Mouse (Mus musculus) hindbrain, embryonic 12.5 days (tissue): ENCODE measurements around the gene Cpsf2. TPM values are rescaled to one million over a fixed set of nuclear protein-coding genes. Genes with fewer than 3 reads are reported as not detected.
"Not testable (repeated sequence)": the region's sequence is repeated elsewhere in the genome, so short reads cannot be mapped to it uniquely, and the experiment has no call there.

Experiments
- ATAC-seq: fragments of 200-750 bp; cut with Nextera tagmentation; 2 replicates; pipeline ENCODE4 v1.8.0; 2017; ENCODE audit warnings: moderate TSS enrichment; ENCODE audit not compliant: low FRiP score
- H3K27ac ChIP-seq: fragments of 300-500 bp; sonication (generic); 2 replicates; pipeline ENCODE4 v1.5.1; 2016; ENCODE audit warnings: mild to moderate bottlenecking
- H3K27me3 ChIP-seq: fragments of 300-500 bp; sonication (generic); 2 replicates; pipeline ENCODE4 v1.6.1; 2016; ENCODE audit warnings: mild to moderate bottlenecking
- H3K36me3 ChIP-seq: fragments of 300-500 bp; sonication (generic); 2 replicates; pipeline ENCODE4 v1.6.1; 2016; ENCODE audit warnings: mild to moderate bottlenecking
- H3K4me1 ChIP-seq: fragments of 300-500 bp; sonication (generic); 2 replicates; pipeline ENCODE4 v1.6.1; 2016
- H3K4me2 ChIP-seq: fragments of 300-500 bp; sonication (generic); replicated peaks from 2 replicates; pipeline ENCODE4 v1.6.1; 2016; ENCODE audit warnings: mild to moderate bottlenecking
- H3K4me3 ChIP-seq: fragments of 300-500 bp; sonication (generic); 2 replicates; pipeline ENCODE4 v1.5.1; 2016; ENCODE audit warnings: mild to moderate bottlenecking
- H3K9ac ChIP-seq: fragments of 300-500 bp; sonication (generic); 2 replicates; pipeline ENCODE4 v1.6.1; 2016; ENCODE audit warnings: mild to moderate bottlenecking, moderate library complexity
- H3K9me3 ChIP-seq: fragments of 300-500 bp; sonication (generic); replicated peaks from 2 replicates; pipeline ENCODE4 v1.6.1; 2016; ENCODE audit warnings: mild to moderate bottlenecking
- WGBS: fragments of 180-500 bp; shearing (Covaris S2); methylation state at CpG from one replicate; pipeline ENCODE4 v1.1.7; 2016; 5-methylcytosine and 5-hydroxymethylcytosine counted together
- polyA plus RNA-seq: library from polyadenylated mRNA; unstranded; fragments of >200 nt; fragmentation: Nextera tagmentation; extraction: Ambion mirVana; gene quantifications from 2 replicates; pipeline ENCODE4 v1.2.1, GENCODE M21; 2016

Cpsf2 gene
- polyA plus RNA-seq: 34.2 and 36.5 TPM in 2 replicates

- Histone ChIP-seq H3K4me2 (peak within 1 kb of the TSS; percentile 78), H3K27me3 (no peaks in the 10 kb centered on the region), H3K4me3 (peak within 1 kb of the TSS; percentile 92), H3K9ac (peak within 1 kb of the TSS; percentile 84), H3K36me3 (0 out of 2 replicates have a peak, but pooled peaks cover 6% of the 10 kb centered on the region), H3K9me3 (no peaks in the 10 kb centered on the region), H3K4me1 (peaks cover 24% of the 10 kb centered on the region), H3K27ac (peak within 1 kb of the TSS; percentile 87)
- ATAC-seq: peak; percentile 97
- under 1% methylated on average over 76 of the region's 77 CpGs for WGBS
Observed at GRCm38 (mm10) chr12:101975601-101976571, at the start of gene Cpsf2. Gene Cpsf2 (plus strand): TSS chr12:101975988.

DNA sequence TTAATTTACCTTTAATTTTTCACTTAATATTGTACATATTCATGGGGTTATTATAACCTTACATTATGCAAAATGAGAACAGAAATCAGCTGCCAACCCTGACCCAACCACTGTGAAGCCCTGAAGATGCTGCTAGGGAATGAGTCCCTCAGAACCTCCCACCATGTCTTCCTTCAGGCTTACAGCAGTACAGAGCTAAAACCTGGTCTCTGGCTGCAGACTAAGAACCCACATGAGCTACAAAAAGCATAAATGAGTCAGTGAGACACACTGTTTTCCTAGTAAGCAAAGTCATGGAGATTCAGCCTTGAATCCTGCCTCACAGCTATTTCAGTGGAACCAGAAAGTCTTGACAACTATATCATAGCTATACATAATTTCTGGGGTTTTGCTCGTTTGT lies 47.4 kb upstream of the Cpsf2 start:
- no peak overlapping the region for H3K4me2 ChIP-seq
- H3K4me1 ChIP-seq: no peaks in the 10 kb centered on the region
- H3K36me3 ChIP-seq: peaks cover 80% of the 10 kb centered on the region
- H3K9me3 ChIP-seq: no peaks in the 10 kb centered on the region
- no peak overlapping the region for H3K9ac ChIP-seq
- no peaks in the 10 kb centered on the region for H3K27me3 ChIP-seq
- 83% methylated on average over 1 of the region's 1 CpGs for WGBS
- no peak overlapping the region for H3K4me3 ChIP-seq
- no peak for ATAC-seq
- H3K27ac ChIP-seq: no peak overlapping the region

GRCm38 (mm10) chr12:101935223-101935622 lies 40.6 kb upstream of the Cpsf2 start:
- no peak overlapping the region for H3K4me3 ChIP-seq
- no peaks in the 10 kb centered on the region for H3K27me3 ChIP-seq
- H3K4me1 ChIP-seq: no peaks in the 10 kb centered on the region
- no peak overlapping the region for H3K27ac ChIP-seq
- H3K4me2 ChIP-seq: no peak overlapping the region
- WGBS: 94% methylated on average over 3 of the region's 3 CpGs
- H3K9ac ChIP-seq: no peak overlapping the region
- peaks cover 72% of the 10 kb centered on the region for H3K36me3 ChIP-seq
- H3K9me3 ChIP-seq: no peaks in the 10 kb centered on the region
- no peak for ATAC-seq

DNA sequence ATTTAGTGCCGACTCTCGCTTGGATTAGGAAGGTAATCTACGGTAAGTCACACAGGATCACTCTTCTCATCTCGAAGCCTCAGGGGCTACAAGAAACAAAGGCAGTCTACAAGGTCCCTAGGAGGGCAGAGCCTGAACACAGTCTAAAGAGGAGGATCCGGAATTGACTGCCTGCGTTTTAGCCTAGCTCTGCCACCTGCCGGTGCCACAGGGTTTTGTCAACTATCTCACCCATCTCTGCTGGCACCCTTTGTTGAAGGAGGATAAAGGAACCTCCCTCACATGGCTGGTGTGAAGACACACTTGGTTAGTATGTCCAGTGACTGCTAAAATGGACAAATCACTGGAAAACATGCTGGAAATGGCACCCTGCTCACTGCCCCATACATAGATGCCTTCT lies 38.2 kb upstream of the Cpsf2 start:
- H3K27ac ChIP-seq: no peak overlapping the region
- H3K36me3 ChIP-seq: peaks cover 69% of the 10 kb centered on the region
- no peaks in the 10 kb centered on the region for H3K9me3 ChIP-seq
- no peak for ATAC-seq
- H3K4me3 ChIP-seq: no peak overlapping the region
- H3K27me3 ChIP-seq: no peaks in the 10 kb centered on the region
- 82% methylated on average over 7 of the region's 7 CpGs for WGBS
- H3K9ac ChIP-seq: no peak overlapping the region
- H3K4me1 ChIP-seq: no peaks in the 10 kb centered on the region
- H3K4me2 ChIP-seq: no peak overlapping the region

- Histone ChIP-seq H3K9me3 (no peaks in the 10 kb centered on the region), H3K36me3 (peaks cover 33% of the 10 kb centered on the region), H3K9ac (no peak overlapping the region), H3K27me3 (no peaks in the 10 kb centered on the region), H3K4me1 (no peaks in the 10 kb centered on the region), H3K4me3 (no peak overlapping the region), H3K27ac (no peak overlapping the region), H3K4me2 (no peak overlapping the region)
- no peak for ATAC-seq
- WGBS: 91% methylated on average over 8 of the region's 8 CpGs
Observed at GRCm38 (mm10) chr12:101947986-101948385, 27.8 kb upstream of the Cpsf2 start.

DNA sequence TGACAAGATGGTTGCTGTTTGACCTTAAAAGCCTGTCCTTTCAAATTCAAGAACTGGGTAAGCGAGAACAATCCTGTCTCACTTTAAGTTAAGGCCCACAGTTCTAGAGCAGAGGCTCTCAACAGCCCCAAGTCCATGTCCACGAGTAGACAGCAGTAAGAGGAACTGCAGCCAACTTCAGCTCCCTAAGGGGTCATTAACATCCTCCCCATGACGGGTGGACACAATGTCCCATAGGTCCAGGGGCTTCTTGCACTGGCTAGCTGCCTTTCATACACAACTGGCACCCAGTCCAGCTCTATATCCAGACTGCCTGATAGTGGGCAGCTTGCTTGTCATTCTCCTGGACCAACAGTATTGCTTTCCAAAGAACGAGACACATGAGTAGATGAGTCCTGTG lies 27.0 kb upstream of the Cpsf2 start:
- ATAC-seq: no peak
- Histone ChIP-seq H3K4me1 (no peaks in the 10 kb centered on the region), H3K4me2 (no peak overlapping the region), H3K9me3 (no peaks in the 10 kb centered on the region), H3K27me3 (no peaks in the 10 kb centered on the region), H3K9ac (no peak overlapping the region), H3K36me3 (peaks cover 29% of the 10 kb centered on the region), H3K4me3 (no peak overlapping the region), H3K27ac (no peak overlapping the region)
- 84% methylated on average over 4 of the region's 4 CpGs for WGBS

DNA sequence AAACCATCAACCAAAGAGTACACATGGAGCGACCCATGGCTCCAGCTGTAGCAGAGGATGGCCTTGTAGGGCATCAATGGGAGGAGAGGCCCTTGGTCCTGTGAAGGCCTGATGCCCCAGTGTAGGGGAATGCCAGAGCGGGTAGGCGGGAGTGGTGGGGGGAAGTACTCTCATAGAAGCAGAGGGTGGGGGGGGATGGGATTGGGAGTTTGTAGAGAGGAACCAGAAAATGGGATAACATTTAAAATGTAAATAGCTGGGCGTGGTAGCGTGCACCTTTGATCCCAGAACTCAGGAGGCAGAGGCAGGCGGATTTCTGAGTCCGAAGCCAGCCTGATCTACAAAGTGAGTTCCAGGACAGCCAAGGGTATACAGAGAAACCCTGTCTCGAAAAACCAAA lies 20.0 kb upstream of the Cpsf2 start:
- not testable (repeated sequence) for H3K27me3 ChIP-seq, H3K9ac ChIP-seq, H3K36me3 ChIP-seq, H3K4me3 ChIP-seq, H3K4me2 ChIP-seq, ATAC-seq, H3K9me3 ChIP-seq, H3K27ac ChIP-seq
- 97% methylated on average over 8 of the region's 8 CpGs for WGBS
- H3K4me1 ChIP-seq: peaks cover 12% of the 10 kb centered on the region

DNA sequence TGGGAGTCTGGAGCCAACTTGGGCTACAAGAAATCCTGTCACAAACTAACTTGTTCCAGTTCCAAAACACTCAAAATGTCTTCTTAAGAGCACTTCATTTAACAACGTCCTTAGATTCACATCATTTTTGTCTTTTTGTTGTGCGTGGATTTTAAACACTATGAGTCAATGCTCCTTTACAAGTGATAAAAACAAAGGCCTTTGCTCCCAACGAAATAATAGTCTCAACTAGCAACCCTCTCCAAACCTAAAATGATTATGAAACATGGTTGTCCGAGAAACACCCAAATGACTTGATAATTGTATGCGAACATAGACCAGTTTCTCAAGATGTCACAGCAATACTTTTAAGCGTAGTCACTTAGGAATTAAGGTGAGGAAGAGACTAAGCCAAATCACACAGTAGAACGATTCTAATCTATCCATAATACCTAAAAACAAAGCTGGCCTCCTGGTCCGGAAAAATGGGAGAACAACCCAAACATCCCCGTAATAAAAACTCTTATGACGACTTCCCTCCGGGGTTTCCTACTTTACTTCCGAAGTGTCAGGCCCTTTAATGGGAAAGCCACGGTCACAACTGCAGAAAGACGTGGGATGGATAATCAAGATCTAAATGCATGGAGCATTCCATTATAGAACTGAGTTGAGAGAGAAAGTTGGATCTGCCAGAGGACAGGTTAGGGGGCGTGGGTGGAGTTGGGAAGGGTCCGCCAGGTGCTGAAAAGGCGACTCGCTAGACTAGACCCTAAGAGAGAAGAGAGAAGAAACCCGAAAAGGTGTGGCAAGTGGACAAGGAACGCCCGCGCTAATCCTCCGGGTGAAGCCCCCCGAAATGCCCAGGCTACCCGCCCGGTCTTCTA lies 18.5 kb upstream of the Cpsf2 start:
- H3K9me3 ChIP-seq: no peaks in the 10 kb centered on the region
- peak overlapping the region; percentile 71 for H3K4me2 ChIP-seq
- peak overlapping the region; percentile 72 for H3K27ac ChIP-seq
- no peaks in the 10 kb centered on the region for H3K27me3 ChIP-seq
- ATAC-seq: no peak; the same call in 1 of the 2 replicates
- peaks cover 12% of the 10 kb centered on the region for H3K4me1 ChIP-seq
- no peaks in the 10 kb centered on the region for H3K36me3 ChIP-seq
- peak overlapping the region; percentile 86 for H3K4me3 ChIP-seq
- WGBS: 13% methylated on average over 26 of the region's 26 CpGs
- H3K9ac ChIP-seq: peak overlapping the region; percentile 87

- Histone ChIP-seq H3K27ac (peak within 1 kb of the TSS; percentile 72), H3K4me1 (peaks cover 12% of the 10 kb centered on the region), H3K36me3 (no peaks in the 10 kb centered on the region), H3K9ac (peak within 1 kb of the TSS; percentile 87), H3K4me2 (peak within 1 kb of the TSS; percentile 71), H3K27me3 (no peaks in the 10 kb centered on the region), H3K4me3 (peak within 1 kb of the TSS; percentile 86), H3K9me3 (no peaks in the 10 kb centered on the region)
- 0% methylated on average over 54 of the region's 54 CpGs for WGBS
- peak; percentile 99 for ATAC-seq
Observed at GRCm38 (mm10) chr12:101957942-101958544, 17.7 kb upstream of the Cpsf2 start, which contains the start of gene Atxn3. Gene Atxn3 (minus strand): TSS chr12:101958246.

DNA sequence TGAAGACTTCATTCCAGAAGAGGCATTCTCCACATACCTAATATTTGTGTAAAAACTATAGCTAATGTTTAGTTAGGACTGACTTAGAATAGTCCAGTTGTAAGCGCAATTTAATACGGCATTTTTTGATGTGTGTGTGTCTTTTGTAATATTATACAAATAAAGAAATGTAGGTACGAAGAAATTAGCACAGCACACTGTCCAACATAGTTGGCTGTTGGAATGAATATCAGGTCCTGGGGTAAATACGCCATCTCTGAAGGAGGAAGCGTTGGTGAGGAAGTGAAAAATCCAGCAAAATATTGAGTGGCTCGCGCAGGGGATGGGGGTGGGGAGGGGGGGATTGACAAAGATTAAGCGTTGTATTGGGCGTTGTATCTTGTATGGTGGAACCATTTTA lies 17.2 kb upstream of the Cpsf2 start:
- WGBS: 56% methylated on average over 9 of the region's 9 CpGs
- Histone ChIP-seq H3K4me3 (0 out of 2 replicates have a peak overlapping the region, but pooled peaks have one; percentile 86), H3K9ac (no peak overlapping the region), H3K27me3 (no peaks in the 10 kb centered on the region), H3K9me3 (no peaks in the 10 kb centered on the region), H3K4me2 (peak overlapping the region; percentile 31), H3K4me1 (peaks cover 12% of the 10 kb centered on the region), H3K36me3 (no peaks in the 10 kb centered on the region), H3K27ac (no peak overlapping the region)
- ATAC-seq: peak; percentile 46

DNA sequence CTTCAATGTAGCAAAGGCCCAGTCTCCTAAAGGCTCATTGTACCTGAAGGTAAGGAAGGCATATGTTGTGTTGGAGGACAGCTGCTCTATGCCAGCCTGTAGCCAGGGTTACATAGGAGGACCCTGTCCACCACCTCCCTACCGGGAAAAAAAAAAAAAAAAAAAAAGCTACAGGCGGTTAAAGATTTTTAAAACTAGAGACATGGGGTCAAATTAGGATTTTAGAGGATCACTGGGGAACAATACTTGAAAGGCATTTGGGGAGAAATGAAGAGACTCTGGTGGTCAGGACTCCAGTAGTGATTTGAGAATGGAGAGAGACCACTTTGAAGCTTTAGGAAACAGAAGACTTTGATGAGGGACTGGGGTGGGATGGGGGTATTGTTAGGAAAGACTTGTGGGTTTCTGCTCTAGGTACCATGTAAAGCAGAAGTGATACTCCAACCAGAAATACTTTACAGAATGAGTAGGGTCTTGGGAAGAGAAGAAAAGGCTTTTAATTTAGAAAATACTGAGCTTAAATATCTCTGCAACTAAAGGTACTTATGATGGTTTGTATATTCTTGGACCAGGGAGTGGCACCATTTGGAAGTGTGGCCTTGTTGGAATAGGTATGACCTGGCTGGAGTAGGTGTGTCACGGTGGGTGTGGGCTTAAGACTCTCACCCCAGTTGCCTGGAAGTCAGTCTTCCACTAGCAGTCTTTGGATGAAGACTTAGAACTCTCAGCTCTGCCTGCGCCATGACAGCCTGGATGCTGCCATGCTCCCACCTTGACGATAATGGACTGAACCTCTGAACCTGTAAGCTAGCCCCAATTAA lies 16.6 kb upstream of the Cpsf2 start:
- not testable (repeated sequence) for H3K27ac ChIP-seq, H3K9ac ChIP-seq, H3K27me3 ChIP-seq, H3K4me3 ChIP-seq, H3K36me3 ChIP-seq, H3K9me3 ChIP-seq
- 92% methylated on average over 5 of the region's 5 CpGs for WGBS
- peak; percentile 8; the same call in 1 of the 2 replicates for ATAC-seq
- H3K4me2 ChIP-seq: peak overlapping the region; percentile 31; the same call in 1 of the 2 replicates
- peaks cover 12% of the 10 kb centered on the region for H3K4me1 ChIP-seq
